Mouse (Mus musculus): ENCODE data around the gene Lpar5. TPM values are rescaled to one million over a fixed set of nuclear protein-coding genes. Genes with fewer than 3 reads are reported as not detected.

The Lpar5 gene
- polyA plus RNA-seq, 2 experiments, result 3.9 to 4.0 TPM

- Histone ChIP-seq H3K9ac (ENCODE audit: low read depth, low read length, severe bottlenecking) (0 out of 2 replicates have a peak overlapping the region, but pooled peaks have one; percentile 34), H3K9me3 (ENCODE audit: control insufficient read depth, low read length) (no peaks in the 10 kb centered on the region), H3K27ac (replicated peaks; ENCODE audit: low read depth, low read length) (peak overlapping the region; percentile 91), H3K27me3 (ENCODE audit: control insufficient read depth, insufficient read depth, low read length) (no peaks in the 10 kb centered on the region), H3K4me1 (ENCODE audit: control insufficient read depth, insufficient read depth, low read length) (peaks cover 26% of the 10 kb centered on the region), H3K4me2 (replicated peaks; ENCODE audit: low read depth, low read length, severe bottlenecking) (peak overlapping the region; percentile 55), H3K36me3 (ENCODE audit: control insufficient read depth, insufficient read depth, low read length) (no peaks in the 10 kb centered on the region), H3K4me3 (replicated peaks; ENCODE audit: low read length) (peak overlapping the region; percentile 21; the same call in 1 of the 2 replicates)
- ATAC-seq (ENCODE audit: low FRiP score, low read depth), result no peak
- DNase-seq (ENCODE audit: low spot score), result no peak
- WGBS, result 58% methylated on average over 10 of the region's 10 CpGs
- TF ChIP-seq POLR2A (IDR thresholded peaks at IDR 0.05; ENCODE audit: borderline replicate concordance, extremely low read depth, insufficient read depth, insufficient read length), result no peak
Observed at GRCm38 (mm10) chr6:125090341-125091085, 22.8 kb downstream of the Lpar5 start.

GRCm38 (mm10) chr6:125092372-125092771, 24.7 kb downstream of the Lpar5 start:
- Histone ChIP-seq H3K4me3 (replicated peaks; ENCODE audit: low read length) (no peak overlapping the region), H3K9ac (ENCODE audit: low read depth, low read length, severe bottlenecking) (no peak overlapping the region), H3K4me2 (replicated peaks; ENCODE audit: low read depth, low read length, severe bottlenecking) (no peak overlapping the region), H3K9me3 (ENCODE audit: control insufficient read depth, low read length) (no peaks in the 10 kb centered on the region), H3K4me1 (ENCODE audit: control insufficient read depth, insufficient read depth, low read length) (peaks cover 26% of the 10 kb centered on the region), H3K36me3 (ENCODE audit: control insufficient read depth, insufficient read depth, low read length) (0 out of 2 replicates have a peak, but pooled peaks cover 2% of the 10 kb centered on the region), H3K27me3 (ENCODE audit: control insufficient read depth, insufficient read depth, low read length) (no peaks in the 10 kb centered on the region), H3K27ac (replicated peaks; ENCODE audit: low read depth, low read length) (no peak overlapping the region)
- WGBS, result 85% methylated on average over 5 of the region's 5 CpGs
- no peak for DNase-seq (ENCODE audit: low spot score)
- no peak for ATAC-seq (ENCODE audit: low FRiP score, low read depth)
- no peak for TF ChIP-seq POLR2A (IDR thresholded peaks at IDR 0.05; ENCODE audit: borderline replicate concordance, extremely low read depth, insufficient read depth, insufficient read length)

GRCm38 (mm10) chr6:125094843-125095242, 27.1 kb downstream of the Lpar5 start:
- Histone ChIP-seq H3K36me3 (ENCODE audit: control insufficient read depth, insufficient read depth, low read length) (peaks cover 25% of the 10 kb centered on the region), H3K4me1 (ENCODE audit: control insufficient read depth, insufficient read depth, low read length) (peaks cover 34% of the 10 kb centered on the region), H3K9me3 (ENCODE audit: control insufficient read depth, low read length) (no peaks in the 10 kb centered on the region), H3K27ac (replicated peaks; ENCODE audit: low read depth, low read length) (0 out of 2 replicates have a peak overlapping the region, but pooled peaks have one; percentile 86), H3K4me3 (replicated peaks; ENCODE audit: low read length) (no peak overlapping the region), H3K9ac (ENCODE audit: low read depth, low read length, severe bottlenecking) (no peak overlapping the region), H3K27me3 (ENCODE audit: control insufficient read depth, insufficient read depth, low read length) (no peaks in the 10 kb centered on the region), H3K4me2 (replicated peaks; ENCODE audit: low read depth, low read length, severe bottlenecking) (no peak overlapping the region)
- no peak for TF ChIP-seq POLR2A (IDR thresholded peaks at IDR 0.05; ENCODE audit: borderline replicate concordance, extremely low read depth, insufficient read depth, insufficient read length)
- DNase-seq (ENCODE audit: low spot score), result no peak
- no peak for ATAC-seq (ENCODE audit: low FRiP score, low read depth)
- WGBS, result 45% methylated on average over 3 of the region's 3 CpGs

DNA sequence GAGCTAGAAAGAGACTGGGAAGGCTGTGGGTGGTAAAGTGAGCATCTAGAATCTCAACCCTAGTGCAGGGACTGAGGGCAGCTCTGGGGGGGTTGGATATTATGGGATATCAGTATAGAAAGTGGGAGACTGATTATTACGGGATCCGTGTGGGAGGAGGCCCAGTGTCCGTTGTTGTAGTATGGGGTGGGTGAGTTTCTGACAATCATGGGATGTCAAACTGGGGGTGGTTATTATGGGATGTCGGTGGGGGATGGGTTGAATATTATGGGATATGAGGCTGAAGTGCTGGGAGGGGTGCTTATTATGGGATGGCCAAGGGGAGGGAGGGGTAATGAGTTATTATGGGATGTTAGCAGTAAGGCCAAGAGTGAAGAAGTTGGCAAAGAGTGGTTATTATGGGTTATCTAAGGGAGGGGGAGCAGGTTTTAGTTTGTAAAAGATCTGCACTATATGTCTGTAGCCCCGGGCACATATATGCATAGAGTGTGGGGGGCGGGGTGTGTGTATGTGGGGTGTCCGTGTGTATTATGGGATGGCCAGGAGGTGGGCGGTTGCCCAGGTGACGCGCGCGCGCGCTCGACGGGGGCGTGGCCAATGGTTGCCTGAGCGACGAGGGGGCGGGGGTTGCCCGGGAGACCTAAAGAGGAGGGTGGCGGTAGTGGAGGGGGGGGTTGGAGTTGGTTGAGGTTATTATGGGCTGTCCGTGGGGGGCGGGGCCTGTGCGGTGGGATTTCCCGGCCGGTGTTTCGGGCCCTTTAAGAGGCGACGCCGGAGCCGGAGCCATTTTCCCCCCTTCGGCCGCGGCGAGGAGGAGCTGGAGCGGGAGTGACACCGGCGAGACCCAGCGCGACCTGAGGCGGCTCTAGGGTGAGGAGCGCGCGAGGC, 27.9 kb downstream of the Lpar5 start, which contains the start of gene Chd4:
Gene Chd4 (plus strand): TSS at position 591 of the 888 bp plus-strand sequence.
- Histone ChIP-seq H3K4me1 (ENCODE audit: control insufficient read depth, insufficient read depth, low read length) (peaks cover 26% of the 10 kb centered on the region), H3K27ac (replicated peaks; ENCODE audit: low read depth, low read length) (peak within 1 kb of the TSS; percentile 86)
- TF ChIP-seq POLR2A (IDR thresholded peaks at IDR 0.05; ENCODE audit: borderline replicate concordance, extremely low read depth, insufficient read depth, insufficient read length), result peak; percentile 76; the same call in 1 of the 2 replicates

DNA sequence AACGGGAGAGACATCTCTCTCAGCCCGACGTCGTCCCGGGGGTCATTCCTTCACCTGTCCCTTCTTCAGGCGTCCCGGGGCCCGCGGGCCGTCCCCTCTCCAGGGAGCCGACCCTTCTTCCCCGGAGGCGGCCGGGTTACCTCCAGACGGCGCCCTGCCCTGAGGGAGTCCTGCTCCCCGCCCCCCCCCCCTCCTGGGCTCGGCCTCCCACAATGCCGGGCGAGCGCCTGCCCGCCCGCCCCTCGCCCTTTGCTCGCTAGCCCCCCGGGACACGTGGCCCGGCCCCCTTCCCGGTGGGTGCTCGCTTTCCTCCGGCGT, 28.5 kb downstream of the Lpar5 start:
- TF ChIP-seq POLR2A (IDR thresholded peaks at IDR 0.05; ENCODE audit: borderline replicate concordance, extremely low read depth, insufficient read depth, insufficient read length), result no peak
- Histone ChIP-seq H3K27ac (replicated peaks; ENCODE audit: low read depth, low read length) (peak overlapping the region; percentile 86), H3K9me3 (ENCODE audit: control insufficient read depth, low read length) (no peaks in the 10 kb centered on the region), H3K9ac (ENCODE audit: low read depth, low read length, severe bottlenecking) (peak overlapping the region; percentile 88), H3K4me3 (replicated peaks; ENCODE audit: low read length) (peak overlapping the region; percentile 96), H3K4me1 (ENCODE audit: control insufficient read depth, insufficient read depth, low read length) (peaks cover 24% of the 10 kb centered on the region), H3K36me3 (ENCODE audit: control insufficient read depth, insufficient read depth, low read length) (peaks cover 39% of the 10 kb centered on the region), H3K27me3 (ENCODE audit: control insufficient read depth, insufficient read depth, low read length) (no peaks in the 10 kb centered on the region), H3K4me2 (replicated peaks; ENCODE audit: low read depth, low read length, severe bottlenecking) (peak overlapping the region; percentile 82)
- 0% methylated on average over 11 of the region's 32 CpGs for WGBS
- DNase-seq (ENCODE audit: low spot score) (no peak), ATAC-seq (ENCODE audit: low FRiP score, low read depth) (peak; percentile 13)

More for the DNA sequence above, 27.9 kb downstream of the Lpar5 start, which contains the start of gene Chd4:
- Histone ChIP-seq H3K9me3 (ENCODE audit: control insufficient read depth, low read length) (no peaks in the 10 kb centered on the region), H3K27me3 (ENCODE audit: control insufficient read depth, insufficient read depth, low read length) (no peaks in the 10 kb centered on the region), H3K4me3 (replicated peaks; ENCODE audit: low read length) (peak within 1 kb of the TSS; percentile 96), H3K36me3 (ENCODE audit: control insufficient read depth, insufficient read depth, low read length) (peaks cover 33% of the 10 kb centered on the region), H3K9ac (ENCODE audit: low read depth, low read length, severe bottlenecking) (peak within 1 kb of the TSS; percentile 88), H3K4me2 (replicated peaks; ENCODE audit: low read depth, low read length, severe bottlenecking) (peak within 1 kb of the TSS; percentile 82)
- 4% methylated on average over 27 of the region's 45 CpGs for WGBS
- ATAC-seq (ENCODE audit: low FRiP score, low read depth) (peak; percentile 87), DNase-seq (ENCODE audit: low spot score) (peak; percentile 95)
